Mouse (Mus musculus): ENCODE results near the gene Hmgb1. TPM values are rescaled to one million over a fixed set of nuclear protein-coding genes. Genes with fewer than 3 reads are reported as not detected.

Hmgb1 gene
- polyA plus RNA-seq, 1 experiment from 2014 or later, result 1,454 TPM

- Histone ChIP-seq H3K27me3 (no peaks in the 10 kb centered on the region), H3K4me2 (replicated peaks) (no peak overlapping the region), H3K4me3 (no peak overlapping the region), H3K36me3 (peaks cover 52% of the 10 kb centered on the region), H3K9me3 (no peaks in the 10 kb centered on the region), H3K4me1 (peaks cover 24% of the 10 kb centered on the region), H3K27ac (replicated peaks) (peak overlapping the region; percentile 73), H3K9ac (replicated peaks) (no peak overlapping the region)
- ATAC-seq (ENCODE audit: low FRiP score, low read depth), result peak; percentile 96
- WGBS, result 28% methylated on average over 8 of the region's 8 CpGs
Observed at GRCm38 (mm10) chr5:149209328-149209727, 25.0 kb upstream of the Hmgb1 start.

GRCm38 (mm10) chr5:149208776-149209175 lies 24.5 kb upstream of the Hmgb1 start:
- H3K36me3 ChIP-seq, result peaks cover 52% of the 10 kb centered on the region
- peak; percentile 23; the same call in 1 of the 2 replicates for ATAC-seq (ENCODE audit: low FRiP score, low read depth)
- no peaks in the 10 kb centered on the region for H3K27me3 ChIP-seq
- peak overlapping the region; percentile 73 for H3K27ac ChIP-seq (replicated peaks)
- 66% methylated on average over 7 of the region's 7 CpGs for WGBS
- no peaks in the 10 kb centered on the region for H3K9me3 ChIP-seq
- H3K4me1 ChIP-seq, result peaks cover 24% of the 10 kb centered on the region
- H3K9ac ChIP-seq (replicated peaks), result no peak overlapping the region
- H3K4me2 ChIP-seq (replicated peaks), result no peak overlapping the region
- H3K4me3 ChIP-seq, result no peak overlapping the region

GRCm38 (mm10) chr5:149207661-149208060 lies 23.4 kb upstream of the Hmgb1 start:
- peaks cover 52% of the 10 kb centered on the region for H3K36me3 ChIP-seq

GRCm38 (mm10) chr5:149206286-149206685 lies 22.0 kb upstream of the Hmgb1 start:
- H3K4me3 ChIP-seq, result no peak overlapping the region
- no peak overlapping the region for H3K4me2 ChIP-seq (replicated peaks)
- no peak overlapping the region for H3K9ac ChIP-seq (replicated peaks)
- no peaks in the 10 kb centered on the region for H3K9me3 ChIP-seq
- H3K27ac ChIP-seq (replicated peaks), result no peak overlapping the region
- H3K27me3 ChIP-seq, result no peaks in the 10 kb centered on the region
- WGBS, result 97% methylated on average over 5 of the region's 5 CpGs
- H3K4me1 ChIP-seq, result peaks cover 24% of the 10 kb centered on the region
- no peak for ATAC-seq (ENCODE audit: low FRiP score, low read depth)
- peaks cover 53% of the 10 kb centered on the region for H3K36me3 ChIP-seq

More at GRCm38 (mm10) chr5:149207661-149208060, 23.4 kb upstream of the Hmgb1 start:
- Histone ChIP-seq H3K9ac (replicated peaks) (no peak overlapping the region), H3K27me3 (no peaks in the 10 kb centered on the region), H3K27ac (replicated peaks) (peak overlapping the region; percentile 35; the same call in 1 of the 2 replicates), H3K9me3 (no peaks in the 10 kb centered on the region), H3K4me1 (peaks cover 24% of the 10 kb centered on the region), H3K4me3 (no peak overlapping the region), H3K4me2 (replicated peaks) (no peak overlapping the region)
- WGBS, result 69% methylated on average over 6 of the region's 6 CpGs
- ATAC-seq (ENCODE audit: low FRiP score, low read depth), result no peak

GRCm38 (mm10) chr5:149205265-149205664 lies 21.0 kb upstream of the Hmgb1 start:
- no peak for ATAC-seq (ENCODE audit: low FRiP score, low read depth)
- H3K9me3 ChIP-seq, result no peaks in the 10 kb centered on the region
- H3K4me2 ChIP-seq (replicated peaks), result no peak overlapping the region
- H3K4me3 ChIP-seq, result no peak overlapping the region
- no peaks in the 10 kb centered on the region for H3K27me3 ChIP-seq
- H3K4me1 ChIP-seq, result peaks cover 20% of the 10 kb centered on the region
- H3K9ac ChIP-seq (replicated peaks), result no peak overlapping the region
- no peak overlapping the region; the same call in 1 of the 2 replicates for H3K27ac ChIP-seq (replicated peaks)
- peaks cover 55% of the 10 kb centered on the region for H3K36me3 ChIP-seq
- 76% methylated on average over 8 of the region's 8 CpGs for WGBS

- peaks cover 17% of the 10 kb centered on the region for H3K4me1 ChIP-seq
- 87% methylated on average over 7 of the region's 7 CpGs for WGBS
- no peak overlapping the region for H3K4me3 ChIP-seq
- H3K36me3 ChIP-seq, result peaks cover 53% of the 10 kb centered on the region
- H3K27me3 ChIP-seq, result no peaks in the 10 kb centered on the region
- no peaks in the 10 kb centered on the region for H3K9me3 ChIP-seq
- ATAC-seq (ENCODE audit: low FRiP score, low read depth), result no peak
- no peak overlapping the region for H3K4me2 ChIP-seq (replicated peaks)
- no peak overlapping the region for H3K9ac ChIP-seq (replicated peaks)
- no peak overlapping the region for H3K27ac ChIP-seq (replicated peaks)
Observed at GRCm38 (mm10) chr5:149204822-149205221, 20.5 kb upstream of the Hmgb1 start.

- no peak overlapping the region for H3K4me2 ChIP-seq (replicated peaks)
- H3K4me1 ChIP-seq, result peaks cover 9% of the 10 kb centered on the region; the same call in 1 of the 2 replicates
- H3K36me3 ChIP-seq, result peaks cover 61% of the 10 kb centered on the region
- 92% methylated on average over 4 of the region's 4 CpGs for WGBS
- no peaks in the 10 kb centered on the region for H3K9me3 ChIP-seq
- ATAC-seq (ENCODE audit: low FRiP score, low read depth), result no peak
- H3K4me3 ChIP-seq, result no peak overlapping the region
- no peak overlapping the region for H3K9ac ChIP-seq (replicated peaks)
- no peak overlapping the region for H3K27ac ChIP-seq (replicated peaks)
- no peaks in the 10 kb centered on the region for H3K27me3 ChIP-seq
Observed at GRCm38 (mm10) chr5:149203796-149204375, 19.6 kb upstream of the Hmgb1 start.

GRCm38 (mm10) chr5:149202941-149203340 lies 18.7 kb upstream of the Hmgb1 start:
- Histone ChIP-seq H3K4me3 (no peak overlapping the region), H3K27ac (replicated peaks) (no peak overlapping the region), H3K4me1 (peaks cover 7% of the 10 kb centered on the region; the same call in 1 of the 2 replicates), H3K36me3 (peaks cover 68% of the 10 kb centered on the region), H3K9ac (replicated peaks) (no peak overlapping the region), H3K27me3 (no peaks in the 10 kb centered on the region), H3K4me2 (replicated peaks) (no peak overlapping the region), H3K9me3 (no peaks in the 10 kb centered on the region)
- ATAC-seq (ENCODE audit: low FRiP score, low read depth), result no peak
- WGBS, result 91% methylated on average over 5 of the region's 5 CpGs

- Histone ChIP-seq H3K4me1 (peaks cover 9% of the 10 kb centered on the region; the same call in 1 of the 2 replicates), H3K27ac (replicated peaks) (no peak overlapping the region), H3K9me3 (no peaks in the 10 kb centered on the region), H3K4me2 (replicated peaks) (no peak overlapping the region), H3K4me3 (no peak overlapping the region), H3K9ac (replicated peaks) (no peak overlapping the region), H3K36me3 (peaks cover 76% of the 10 kb centered on the region), H3K27me3 (no peaks in the 10 kb centered on the region)
- 92% methylated on average over 1 of the region's 1 CpGs for WGBS
- ATAC-seq (ENCODE audit: low FRiP score, low read depth), result no peak
Observed at GRCm38 (mm10) chr5:149198782-149199181, 14.5 kb upstream of the Hmgb1 start.

- no peaks in the 10 kb centered on the region for H3K9me3 ChIP-seq
- H3K27me3 ChIP-seq, result no peaks in the 10 kb centered on the region
- WGBS, result 5% methylated on average over 1 of the region's 1 CpGs
- H3K4me2 ChIP-seq (replicated peaks), result no peak overlapping the region
- peaks cover 71% of the 10 kb centered on the region for H3K36me3 ChIP-seq
- no peak overlapping the region for H3K4me3 ChIP-seq
- no peak overlapping the region for H3K27ac ChIP-seq (replicated peaks)
- ATAC-seq (ENCODE audit: low FRiP score, low read depth), result no peak
- no peak overlapping the region for H3K9ac ChIP-seq (replicated peaks)
- H3K4me1 ChIP-seq, result peaks cover 9% of the 10 kb centered on the region; the same call in 1 of the 2 replicates
Observed at GRCm38 (mm10) chr5:149196611-149197010, 12.3 kb upstream of the Hmgb1 start.

- Histone ChIP-seq H3K4me3 (no peak overlapping the region), H3K4me1 (peaks cover 16% of the 10 kb centered on the region), H3K4me2 (replicated peaks) (no peak overlapping the region), H3K36me3 (peaks cover 62% of the 10 kb centered on the region), H3K27ac (replicated peaks) (no peak overlapping the region), H3K27me3 (no peaks in the 10 kb centered on the region), H3K9me3 (no peaks in the 10 kb centered on the region), H3K9ac (replicated peaks) (no peak overlapping the region)
- ATAC-seq (ENCODE audit: low FRiP score, low read depth), result no peak
- 86% methylated on average over 1 of the region's 1 CpGs for WGBS
Observed at GRCm38 (mm10) chr5:149190160-149190559, 5.9 kb upstream of the Hmgb1 start.

- no peak for ATAC-seq (ENCODE audit: low FRiP score, low read depth)
- no peaks in the 10 kb centered on the region for H3K27me3 ChIP-seq
- H3K36me3 ChIP-seq, result peaks cover 22% of the 10 kb centered on the region
- peaks cover 23% of the 10 kb centered on the region for H3K4me1 ChIP-seq
- H3K4me2 ChIP-seq (replicated peaks), result peak overlapping the region; percentile 81
- 75% methylated on average over 3 of the region's 3 CpGs for WGBS
- no peak overlapping the region for H3K27ac ChIP-seq (replicated peaks)
- peak overlapping the region; percentile 84 for H3K9ac ChIP-seq (replicated peaks)
- H3K4me3 ChIP-seq, result peak overlapping the region; percentile 80
- H3K9me3 ChIP-seq, result no peaks in the 10 kb centered on the region
Observed at GRCm38 (mm10) chr5:149185806-149186205, 1.5 kb upstream of the Hmgb1 start.

GRCm38 (mm10) chr5:149184844-149185186 lies 526 bp upstream of the Hmgb1 start:
- H3K27me3 ChIP-seq, result no peaks in the 10 kb centered on the region
- peaks cover 12% of the 10 kb centered on the region for H3K36me3 ChIP-seq
- peak overlapping the region; percentile 84 for H3K9ac ChIP-seq (replicated peaks)
- ATAC-seq (ENCODE audit: low FRiP score, low read depth), result no peak; the same call in 1 of the 2 replicates
- H3K4me1 ChIP-seq, result peaks cover 23% of the 10 kb centered on the region
- H3K27ac ChIP-seq (replicated peaks), result peak overlapping the region; percentile 75
- peak overlapping the region; percentile 81 for H3K4me2 ChIP-seq (replicated peaks)
- H3K9me3 ChIP-seq, result no peaks in the 10 kb centered on the region
- WGBS, result under 1% methylated on average over 20 of the region's 20 CpGs
- H3K4me3 ChIP-seq, result peak overlapping the region; percentile 80

Data from midbrain, embryonic 12.5 days (tissue).